ENCODE assay signal across 1 mouse cellular context in genomic region chr10:79712499-79713126, GRCm38 (mm10).
A peak's percentile ranks its signal among the peaks of the same experiment; 100 is the strongest.
TF ChIP-seq lines count a peak whose summit lies in the region.

No protein-coding gene starts in this region.

TF ChIP-seq in MEL, 35 proteins besides CTCF, POLR2A, EP300 and RAD21 (continued from another document):
- TF ChIP-seq MXI1 (IDR thresholded peaks at IDR 0.05; ENCODE audit: low read depth, low read length) (peak; percentile 71), USF2 (IDR thresholded peaks at IDR 0.05; ENCODE audit: borderline replicate concordance in 1 of 2, insufficient read depth in 1 of 2, low read depth in 1 of 2, low read length in 2 of 2) (no peak), POLR2AphosphoS2 (IDR thresholded peaks at IDR 0.05; ENCODE audit: low read length) (peak; percentile 97), TBP (IDR thresholded peaks at IDR 0.05; ENCODE audit: low read depth, low read length) (no peak), USF1 (IDR thresholded peaks at IDR 0.05; ENCODE audit: low read depth, low read length) (no peak), CHD1 (IDR thresholded peaks at IDR 0.05; ENCODE audit: low read depth, low read length) (no peak), E2F4 (IDR thresholded peaks at IDR 0.05; ENCODE audit: borderline replicate concordance, low read depth, low read length) (no peak)
